Mouse (Mus musculus) layer of hippocampus, adult 9-11 months (tissue): Measurements from ENCODE around the gene Ninj1.

ENCODE experiments used
- DNase-seq: peaks from one replicate; pipeline ENCODE4 v3.0.0; 2022

The Ninj1 gene

GRCm38 (mm10) chr13:49172335-49172734, 14.9 kb upstream of the Ninj1 start:
- DNase-seq, result peak; percentile 71

DNA sequence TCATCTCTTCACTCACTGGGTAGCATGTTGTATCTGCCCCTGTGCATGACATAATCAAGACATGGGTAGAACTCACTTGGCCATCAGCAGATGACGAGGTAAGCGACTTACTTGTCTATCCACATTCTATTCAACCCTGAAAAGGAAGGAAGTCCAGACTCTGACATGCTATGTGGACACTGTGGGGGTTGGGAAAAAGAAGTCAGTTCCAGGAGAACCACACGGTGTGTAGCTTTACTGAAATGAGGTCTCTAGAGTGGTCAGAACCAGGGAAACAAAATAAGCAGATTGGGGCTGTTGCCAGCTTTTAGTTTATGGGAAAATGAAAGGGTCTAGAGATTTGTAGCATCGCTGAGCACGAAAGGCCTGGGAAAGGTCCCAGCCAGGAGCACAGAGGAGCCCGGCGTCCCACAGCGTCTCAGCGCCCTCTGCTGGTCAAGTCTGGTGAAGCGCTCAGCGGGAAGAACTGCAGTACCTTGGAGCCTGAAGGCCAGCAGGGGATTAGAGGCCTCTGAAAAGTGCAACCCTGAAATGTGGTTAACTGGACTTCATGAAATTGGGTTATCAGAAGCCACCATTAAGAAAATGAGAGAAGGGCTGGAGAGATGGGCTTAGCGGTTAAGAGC, 14.2 kb upstream of the Ninj1 start:
- DNase-seq, result peak; percentile 77

DNA sequence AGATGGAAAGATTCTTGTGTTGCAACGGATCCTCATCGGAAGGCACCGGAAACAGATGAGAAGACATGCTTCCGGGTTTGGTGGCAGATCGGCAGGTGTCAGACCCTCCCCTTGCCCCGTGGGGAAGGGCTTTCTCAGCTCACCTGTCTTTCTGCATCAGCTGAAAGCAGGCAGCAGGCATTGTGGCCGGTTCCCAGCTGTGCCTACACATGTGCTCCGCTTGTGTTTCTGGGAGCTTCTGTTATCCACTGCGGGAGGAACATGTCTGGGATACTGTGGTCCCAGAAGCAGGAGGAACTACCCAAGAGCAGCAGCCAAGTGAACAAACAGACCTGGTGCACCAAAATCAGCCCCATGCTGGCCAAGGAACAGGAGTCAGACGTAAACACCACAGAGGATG, 11.8 kb upstream of the Ninj1 start:
- no peak for DNase-seq

DNA sequence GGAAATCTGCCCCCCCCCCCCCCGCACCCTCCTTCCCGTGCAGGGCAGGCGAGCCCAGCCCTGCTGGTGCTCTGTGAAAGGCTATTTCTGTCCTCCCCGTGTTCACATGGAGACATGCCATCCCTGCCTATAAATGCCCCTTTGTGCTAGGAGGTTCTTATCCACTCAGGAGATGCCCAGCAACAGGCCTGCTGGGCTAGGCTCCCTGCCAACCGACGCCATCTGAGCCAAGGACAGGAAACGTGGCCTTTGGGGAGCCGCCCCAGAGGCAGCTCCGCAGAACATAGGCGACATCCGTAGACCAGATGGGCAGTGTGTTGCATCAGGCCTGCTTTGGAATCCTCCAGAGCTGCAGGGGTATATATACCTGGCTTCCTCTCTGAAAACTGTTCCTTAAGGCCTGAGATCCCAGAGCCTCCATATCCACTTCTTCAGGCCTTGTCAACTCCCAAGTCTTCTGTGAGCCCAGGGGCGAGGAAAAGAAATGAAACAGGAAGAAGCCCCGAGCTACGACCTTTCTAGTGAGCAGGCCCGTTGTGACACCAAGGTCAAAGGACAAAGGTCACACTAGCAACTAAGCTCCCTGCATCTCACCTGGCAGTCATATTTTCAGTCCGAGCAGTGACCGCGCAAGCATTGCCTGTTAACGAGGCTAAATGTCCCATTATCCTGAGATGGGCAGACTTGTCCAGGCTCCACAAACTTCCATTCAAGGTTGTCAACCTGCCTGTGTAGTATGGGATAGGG, 8.3 kb upstream of the Ninj1 start:
- DNase-seq, result peak; percentile 87

DNA sequence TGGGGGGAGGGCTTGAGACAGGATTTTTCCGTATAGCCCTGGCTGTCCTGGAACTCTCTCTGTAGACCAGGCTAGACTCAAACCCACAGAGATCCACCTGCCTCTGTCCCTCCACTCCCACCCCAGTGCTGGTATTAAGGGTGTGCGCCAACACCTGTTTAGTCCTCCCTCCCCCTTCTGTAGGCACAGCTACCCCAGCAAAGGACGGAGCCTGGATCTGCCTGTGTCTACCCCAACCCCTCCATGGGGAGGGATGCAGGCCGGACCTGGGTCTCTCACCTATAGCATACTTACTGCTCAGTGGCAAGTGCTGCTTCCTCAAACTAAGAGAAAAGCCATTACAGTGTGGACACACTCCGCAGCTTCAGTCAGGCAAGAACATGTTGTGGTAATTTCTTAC, 7.0 kb upstream of the Ninj1 start:
- no peak for DNase-seq

DNA sequence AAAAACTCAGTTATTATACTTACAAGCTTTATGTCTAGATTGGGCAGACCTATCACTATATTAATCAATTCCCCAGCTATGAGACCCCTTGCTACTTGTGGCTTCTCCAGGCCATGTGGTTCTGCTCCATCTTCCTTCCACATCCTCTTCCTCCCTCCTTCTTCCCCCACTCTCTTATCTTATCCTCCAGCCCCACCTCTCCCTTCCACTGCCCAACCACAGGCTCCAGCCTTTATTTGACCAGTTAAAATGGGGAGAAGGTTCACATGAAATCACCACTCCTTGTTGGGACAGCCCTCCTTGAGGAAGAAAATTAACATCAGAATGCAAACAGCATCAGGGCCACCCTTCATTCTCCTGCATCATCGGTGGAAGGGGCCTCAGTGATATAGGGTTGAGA, 6.6 kb upstream of the Ninj1 start:
- no peak for DNase-seq

DNA sequence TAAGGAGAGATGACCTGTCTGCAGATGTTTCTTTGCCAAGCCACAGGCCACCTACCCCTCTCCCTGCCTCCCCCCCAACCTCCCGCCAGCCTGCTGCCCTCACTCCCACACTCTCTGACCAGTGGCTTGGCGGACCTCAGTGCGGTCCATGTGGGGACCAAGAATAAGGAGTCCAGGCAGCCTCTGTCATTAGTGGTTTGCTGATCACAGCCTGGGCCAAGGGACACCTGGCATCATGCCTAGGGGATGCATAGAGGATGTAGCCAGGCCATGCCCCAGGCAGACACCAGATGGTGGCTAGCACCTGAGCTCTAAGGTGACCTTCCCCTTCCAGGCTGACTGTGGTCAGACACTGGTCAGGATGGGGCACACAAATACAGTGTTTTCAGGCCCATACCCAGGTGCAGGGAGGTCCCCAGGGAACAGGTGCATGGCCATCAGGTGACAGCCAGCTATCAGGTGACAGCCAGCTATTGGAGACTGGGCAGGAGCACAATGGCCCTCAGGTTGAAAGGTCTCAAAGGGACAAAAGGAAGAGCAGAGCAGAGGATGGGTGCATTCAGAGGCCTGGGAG, 5.8 kb upstream of the Ninj1 start:
- DNase-seq, result no peak

DNA sequence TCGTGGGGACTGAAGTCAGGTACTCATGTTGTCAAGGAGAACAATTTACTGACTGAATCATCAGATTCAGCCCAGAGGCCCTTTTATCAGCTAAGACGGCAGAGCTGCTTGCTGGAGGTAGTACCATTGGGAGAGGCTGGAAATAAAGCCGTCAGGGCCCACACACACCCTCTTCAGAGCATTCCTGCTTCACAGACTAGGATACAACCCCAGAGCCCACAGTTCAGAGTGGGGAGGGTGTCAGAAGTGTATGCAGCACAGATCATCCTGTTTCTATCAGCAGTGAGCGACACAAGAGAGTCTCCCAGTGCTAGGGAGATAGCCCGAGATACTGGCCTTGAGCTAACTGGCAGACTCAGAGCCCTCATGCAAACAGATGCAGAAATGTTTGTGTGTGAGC, 4.1 kb upstream of the Ninj1 start:
- no peak for DNase-seq

- DNase-seq, result no peak
Measured at GRCm38 (mm10) chr13:49183646-49184045, 3.6 kb upstream of the Ninj1 start.

GRCm38 (mm10) chr13:49186798-49187287, 442 bp upstream of the Ninj1 start:
- peak; percentile 34 for DNase-seq

DNA sequence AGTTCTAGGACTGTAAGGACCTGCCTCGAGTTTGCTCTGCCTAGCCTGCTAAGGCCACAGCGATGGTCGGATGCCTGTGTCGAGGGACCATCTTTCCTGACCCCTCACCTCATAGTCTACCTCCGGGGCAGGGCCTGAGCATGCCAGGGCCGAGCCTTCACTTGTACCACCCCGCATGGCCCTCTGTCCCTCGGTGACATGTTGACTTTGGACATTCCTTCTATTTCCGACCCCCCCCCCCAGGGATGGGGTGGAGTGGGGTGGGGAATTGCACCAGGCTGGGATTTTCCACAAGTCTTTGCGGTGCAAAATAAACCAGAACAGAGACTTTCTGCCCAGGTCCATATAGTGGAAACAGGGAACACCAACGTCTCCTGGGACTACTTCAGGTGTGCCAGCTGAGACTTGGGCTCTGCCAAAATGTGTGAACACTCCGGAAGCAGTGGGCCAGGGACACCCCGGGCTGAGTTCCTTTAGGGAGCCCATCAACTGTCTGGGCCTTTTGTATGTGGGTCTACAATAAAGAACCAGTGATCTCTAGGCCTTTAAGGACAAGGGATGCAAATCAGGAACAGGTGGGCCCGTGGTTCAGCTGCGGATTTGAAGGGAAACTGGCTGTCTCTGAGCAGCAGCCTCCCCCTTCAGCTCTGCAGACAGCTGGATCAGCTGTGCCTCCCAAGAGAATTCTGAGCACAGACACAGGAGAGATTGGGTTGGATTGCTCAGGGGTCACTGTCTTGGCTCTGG, 1.1 kb downstream of the Ninj1 start:
- no peak for DNase-seq

GRCm38 (mm10) chr13:49188966-49189360, 1.7 kb downstream of the Ninj1 start:
- DNase-seq, result no peak

DNA sequence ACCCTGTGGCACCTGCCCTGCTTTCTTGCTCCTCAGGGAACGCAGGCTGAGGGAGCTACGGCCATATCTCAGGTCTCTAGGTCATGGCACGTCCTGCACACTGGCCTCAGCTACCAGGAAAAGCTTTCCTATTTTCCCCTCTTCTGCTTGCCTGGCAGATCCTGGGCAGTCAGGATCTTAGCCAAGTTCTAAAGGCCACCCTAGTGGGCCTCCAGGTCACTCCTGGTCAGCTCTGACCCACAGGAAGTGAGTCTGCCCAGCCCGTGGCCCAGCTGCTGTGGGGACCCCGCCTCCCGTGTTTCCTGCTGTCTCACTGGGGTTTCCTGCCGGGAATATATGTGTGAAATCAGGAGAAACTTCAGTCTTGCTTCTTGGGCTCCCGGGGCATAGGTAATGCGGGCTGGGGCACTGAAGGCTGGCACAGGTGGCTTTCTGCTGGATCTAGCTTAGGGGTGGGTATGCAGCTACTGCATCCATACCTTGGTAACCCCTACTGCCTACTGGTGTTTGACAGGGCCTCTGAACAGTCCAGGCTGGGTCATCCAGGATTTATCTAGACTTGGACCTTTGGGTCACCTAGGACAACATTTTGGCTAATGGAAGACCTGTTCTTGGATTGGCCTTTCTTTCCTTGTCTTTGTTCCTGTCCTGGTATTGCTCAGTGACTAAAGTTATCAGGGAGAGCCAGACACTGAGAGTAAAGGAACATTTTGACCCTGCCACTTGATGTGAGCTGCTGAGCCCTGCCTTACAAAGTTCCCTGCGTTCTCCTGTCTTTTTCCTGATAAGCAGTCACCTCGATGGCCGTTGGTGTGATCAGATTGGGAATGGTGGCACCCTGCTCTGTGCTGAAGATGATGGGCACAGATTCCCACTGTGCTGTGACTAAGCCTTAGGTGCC, 2.9 kb downstream of the Ninj1 start:
- no peak for DNase-seq

DNA sequence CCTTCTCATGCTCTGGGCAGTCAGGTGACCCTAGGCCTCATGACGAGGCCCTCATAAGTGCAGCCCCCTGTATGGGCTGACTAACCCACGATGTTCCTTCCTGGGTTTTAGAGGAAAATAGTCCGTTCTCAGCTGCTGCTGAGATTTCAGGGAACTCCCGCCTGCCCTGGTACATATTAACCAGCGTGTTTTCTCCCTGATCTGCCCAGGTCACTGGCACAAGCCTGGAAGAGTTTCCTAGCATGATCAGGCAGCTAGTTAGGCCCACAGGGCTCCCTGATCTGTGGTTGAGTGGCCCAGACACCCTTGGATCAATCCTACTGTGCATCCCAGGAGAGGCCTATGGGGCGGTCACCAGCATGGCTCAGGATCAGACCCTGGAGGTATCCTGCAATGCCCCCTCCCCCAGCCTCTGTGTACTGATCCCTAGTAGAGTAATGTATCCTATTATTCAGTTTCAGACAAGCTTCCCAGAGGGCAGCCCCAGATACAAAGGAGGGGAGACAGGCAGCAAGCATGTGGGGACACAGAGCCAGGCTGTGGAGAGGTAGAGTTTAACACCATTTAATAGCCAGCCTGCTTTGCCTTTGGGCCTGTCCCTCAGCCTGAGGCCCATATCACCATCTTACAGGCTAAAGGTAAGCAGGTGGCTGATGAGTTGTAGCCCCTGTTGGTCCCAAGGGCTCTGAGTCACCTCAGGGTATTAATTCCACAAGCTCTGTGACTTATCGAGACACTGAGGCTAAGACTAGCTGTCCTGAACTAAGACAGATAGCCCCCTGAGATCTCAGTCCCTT, 3.8 kb downstream of the Ninj1 start:
- DNase-seq, result no peak

DNA sequence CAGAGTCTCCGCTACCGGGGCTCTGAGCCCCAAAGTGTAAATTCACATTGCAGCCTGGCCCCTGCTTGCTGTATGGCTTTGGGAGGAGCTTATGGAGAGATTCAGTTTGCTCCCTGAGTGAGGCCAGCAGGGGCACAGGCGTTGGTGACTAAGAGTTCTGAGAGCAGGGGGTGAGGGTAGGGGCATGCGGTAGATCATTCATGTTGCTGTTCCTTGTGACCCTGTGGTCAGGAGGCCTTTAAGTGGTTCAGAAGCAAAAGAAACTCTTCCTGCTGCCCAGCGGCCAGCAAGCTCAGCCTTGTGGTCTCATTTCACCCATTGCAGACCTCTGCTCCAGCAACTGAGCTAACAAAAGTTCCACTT, 4.4 kb downstream of the Ninj1 start:
- no peak for DNase-seq

GRCm38 (mm10) chr13:49192156-49192855, 5.0 kb downstream of the Ninj1 start:
- no peak for DNase-seq

GRCm38 (mm10) chr13:49193650-49194049, 6.4 kb downstream of the Ninj1 start:
- no peak for DNase-seq

GRCm38 (mm10) chr13:49194811-49195210, 7.5 kb downstream of the Ninj1 start:
- DNase-seq, result no peak

- DNase-seq, result no peak
Measured at GRCm38 (mm10) chr13:49195651-49196050, 8.4 kb downstream of the Ninj1 start.

- DNase-seq, result no peak
Measured at GRCm38 (mm10) chr13:49196211-49196610, 8.9 kb downstream of the Ninj1 start.

GRCm38 (mm10) chr13:49196766-49197165, 9.5 kb downstream of the Ninj1 start:
- DNase-seq, result peak; percentile 85
